11 mouse cellular contexts compared by ENCODE assay signal in genomic region chr8:107546154-107546553, GRCm38 (mm10). TPM values are rescaled to one million over a fixed set of nuclear protein-coding genes. Genes with fewer than 3 reads are reported as not detected.
A peak's percentile ranks its signal among the peaks of the same experiment; 100 is the strongest.
DNase-seq lines count a peak whose midpoint lies in the region; ATAC-seq lines count a peak whose summit lies in the region.
"Had no signal": no experiment of that assay in that cellular context is flagged by ENCODE, and none has a peak within 500 bp of the region (broad histone marks: within the 10 kb centered on the region; RNA-seq: fewer than 3 reads in every experiment).

No protein-coding gene starts in this region.

- H3K27me3 ChIP-seq in forebrain, embryonic 14.5 days (replicated peaks; ENCODE audit: control insufficient read depth, insufficient read depth, low read length): no peaks in the 10 kb centered on the region
- H3K27me3 ChIP-seq in forebrain, embryonic 10.5 days (ENCODE audit: poor library complexity, severe bottlenecking): no peaks in the 10 kb centered on the region
- H3K27me3 ChIP-seq in limb, embryonic 12.5 days: no peaks in the 10 kb centered on the region
- H3K27me3 ChIP-seq: midbrain, embryonic 12.5 days had no signal

- H3K4me1 ChIP-seq in forebrain, embryonic 14.5 days (ENCODE audit: control insufficient read depth, insufficient read depth, low read length): no peaks in the 10 kb centered on the region
- H3K4me1 ChIP-seq in forebrain, embryonic 10.5 days: peaks cover 16% of the 10 kb centered on the region
- peaks cover 32% of the 10 kb centered on the region for H3K4me1 ChIP-seq in limb, embryonic 12.5 days (replicated peaks)

- no peaks in the 10 kb centered on the region for H3K9me3 ChIP-seq in forebrain, embryonic 14.5 days (replicated peaks; ENCODE audit: control insufficient read depth, low read length)
- no peaks in the 10 kb centered on the region for H3K9me3 ChIP-seq in forebrain, embryonic 10.5 days
- no peaks in the 10 kb centered on the region for H3K9me3 ChIP-seq in limb, embryonic 12.5 days
- H3K9me3 ChIP-seq: midbrain, embryonic 12.5 days had no signal

- H3K4me2 ChIP-seq in forebrain, embryonic 14.5 days (ENCODE audit: low read length): no peak overlapping the region
- peak overlapping the region; percentile 55 for H3K4me2 ChIP-seq in limb, embryonic 12.5 days
- H3K4me2 ChIP-seq: midbrain, embryonic 12.5 days had no signal

- intact Hi-C loops in left cerebral cortex, postnatal 4 days (cut with DNase I): no loop called here

- no peak for ATAC-seq in forebrain, embryonic 14.5 days
- ATAC-seq in limb, embryonic 12.5 days (ENCODE audit: insufficient number of reproducible peaks, insufficient read depth, low FRiP score, low TSS enrichment, low read depth): no peak
- ATAC-seq: hindbrain, embryonic 16.5 days had no signal

- peaks cover 37% of the 10 kb centered on the region for H3K36me3 ChIP-seq in forebrain, embryonic 14.5 days (ENCODE audit: control insufficient read depth, insufficient read depth, low read length)
- H3K36me3 ChIP-seq in forebrain, embryonic 10.5 days (replicated peaks): peaks cover 68% of the 10 kb centered on the region
- H3K36me3 ChIP-seq in limb, embryonic 12.5 days: peaks cover 61% of the 10 kb centered on the region

- H3K9ac ChIP-seq in forebrain, embryonic 14.5 days (ENCODE audit: low read length): no peak overlapping the region
- peak overlapping the region; percentile 80 for H3K9ac ChIP-seq in limb, embryonic 12.5 days (replicated peaks)

- H3K4me3 ChIP-seq in forebrain, embryonic 14.5 days (ENCODE audit: low read depth, low read length): no peak overlapping the region
- no peak overlapping the region for H3K4me3 ChIP-seq in forebrain, embryonic 10.5 days
- H3K4me3 ChIP-seq in limb, embryonic 12.5 days (replicated peaks): peak overlapping the region; percentile 49
- H3K4me3 ChIP-seq: midbrain, embryonic 12.5 days had no signal

- WGBS in forebrain, embryonic 14.5 days: 85% methylated on average over 4 of the region's 4 CpGs
- WGBS in forebrain, embryonic 10.5 days: 95% methylated on average over 4 of the region's 4 CpGs
- WGBS in limb, embryonic 12.5 days: 92% methylated on average over 4 of the region's 4 CpGs

- no peak overlapping the region for H3K27ac ChIP-seq in forebrain, embryonic 14.5 days (ENCODE audit: low read depth, low read length)
- H3K27ac ChIP-seq in forebrain, embryonic 10.5 days: no peak overlapping the region
- H3K27ac ChIP-seq in limb, embryonic 12.5 days: peak overlapping the region; percentile 98
- H3K27ac ChIP-seq: midbrain, embryonic 12.5 days; stomach, postnatal 0 days had no signal

- peak; percentile 4 for DNase-seq in forebrain, embryonic 14.5 days (ENCODE audit: low spot score)
- no peak for DNase-seq in forebrain, embryonic 10.5 days (ENCODE audit: extremely low spot score, low spot score)
- DNase-seq in left cerebral cortex, adult 11 months (ENCODE audit: low spot score): peak; percentile 29
- DNase-seq in left cerebral cortex, postnatal 4 days: no peak
- peak; percentile 44 to 70 for DNase-seq in frontal cortex, postnatal 36 days (ENCODE audit: low spot score in 2 of 2)
- no peak for DNase-seq in liver
- no peak for DNase-seq in cerebellum, postnatal 14 days

RNA-seq across cellular contexts. Expression of gene Psmd7, which starts 42.1 kb away (rescaled TPM):
- polyA plus RNA-seq in forebrain, embryonic 14.5 days (2014; fragmentation: Nextera tagmentation; extraction: Ambion mirVana): 247 and 252 TPM in 2 replicates
- polyA plus RNA-seq in forebrain, embryonic 10.5 days (2016; fragmentation: Nextera tagmentation; extraction: Ambion mirVana): 344 and 357 TPM in 2 replicates
- total RNA-seq in left cerebral cortex, postnatal 4 days (2021): 100 to 1,000 TPM; 118 to 121 TPM
- polyA plus RNA-seq in limb, embryonic 12.5 days (2016; fragmentation: Nextera tagmentation; extraction: Ambion mirVana): 382 and 395 TPM in 2 replicates

Comparison
In these comparisons a context has a peak if more than half of its experiments do, and no peak if none do; other contexts are left out.
1. DNase-seq: peak in forebrain, embryonic 14.5 days (single experiment), left cerebral cortex, adult 11 months (single experiment) and frontal cortex, postnatal 36 days (2 of 2); none in forebrain, embryonic 10.5 days (single experiment), left cerebral cortex, postnatal 4 days (single experiment), liver (single experiment) and cerebellum, postnatal 14 days (0 of 2).